Mouse (Mus musculus) G1E (cell line): ENCODE measurements around the gene Pam16.

ENCODE experiments used
- CTCF ChIP-seq: IDR thresholded peaks from 2 replicates; pipeline ENCODE4 v1.5.1; 2012; ENCODE audit warnings: low read depth, low read length, inconsistent platforms, mixed read lengths
- GATA2 ChIP-seq: IDR thresholded peaks from 2 replicates; pipeline ENCODE4 v1.6.1; 2012; ENCODE audit warnings: low read depth, low read length, inconsistent platforms, borderline replicate concordance
- POLR2AphosphoS5 ChIP-seq: IDR thresholded peaks from 2 replicates; pipeline ENCODE4 v1.6.1; 2012; ENCODE audit warnings: low read depth, low read length, inconsistent platforms; ENCODE audit not compliant: insufficient replicate concordance

- no peak for TF ChIP-seq POLR2AphosphoS5
- no peak for TF ChIP-seq CTCF
- no peak for TF ChIP-seq GATA2
Observed at GRCm38 (mm10) chr16:4632050-4632449, 7.3 kb upstream of the Pam16 start.
